Mouse (Mus musculus): Measurements from ENCODE around the gene Col15a1.

Col15a1 gene

GRCm38 (mm10) chr4:47273795-47274194 lies 65.8 kb downstream of the Col15a1 start:
- DNase-seq: no peak

GRCm38 (mm10) chr4:47274911-47275310 lies 67.0 kb downstream of the Col15a1 start:
- no peak for DNase-seq

- no peak for DNase-seq
Measured at GRCm38 (mm10) chr4:47278397-47278796, 70.4 kb downstream of the Col15a1 start.

GRCm38 (mm10) chr4:47279085-47279707 lies 71.2 kb downstream of the Col15a1 start:
- DNase-seq: no peak

GRCm38 (mm10) chr4:47280126-47280525 lies 72.2 kb downstream of the Col15a1 start:
- no peak for DNase-seq

- DNase-seq: no peak
Measured at GRCm38 (mm10) chr4:47281920-47282682, 74.1 kb downstream of the Col15a1 start.

GRCm38 (mm10) chr4:47284311-47284710 lies 76.3 kb downstream of the Col15a1 start:
- no peak for DNase-seq

GRCm38 (mm10) chr4:47284874-47285273 lies 76.9 kb downstream of the Col15a1 start:
- DNase-seq: no peak

GRCm38 (mm10) chr4:47286599-47287147 lies 78.7 kb downstream of the Col15a1 start:
- DNase-seq: no peak

- no peak for DNase-seq
Measured at GRCm38 (mm10) chr4:47287468-47287867, 79.5 kb downstream of the Col15a1 start.

GRCm38 (mm10) chr4:47288306-47288705 lies 80.3 kb downstream of the Col15a1 start:
- DNase-seq: no peak

GRCm38 (mm10) chr4:47289526-47289925 lies 81.6 kb downstream of the Col15a1 start:
- DNase-seq: no peak

- DNase-seq: no peak
Measured at GRCm38 (mm10) chr4:47290448-47290847, 82.5 kb downstream of the Col15a1 start.

GRCm38 (mm10) chr4:47291013-47291412 lies 83.1 kb downstream of the Col15a1 start:
- DNase-seq: no peak

- DNase-seq: no peak
Measured at GRCm38 (mm10) chr4:47292956-47293355, 85.0 kb downstream of the Col15a1 start.

- DNase-seq: peak in 1 of 2 experiments; percentile 32
Measured at GRCm38 (mm10) chr4:47293771-47294543, 86.0 kb downstream of the Col15a1 start.

GRCm38 (mm10) chr4:47294544-47295070 lies 86.6 kb downstream of the Col15a1 start:
- no peak for DNase-seq

GRCm38 (mm10) chr4:47295547-47295946 lies 87.6 kb downstream of the Col15a1 start:
- no peak for DNase-seq

- no peak for DNase-seq
Measured at GRCm38 (mm10) chr4:47300701-47301100, 92.7 kb downstream of the Col15a1 start.

- DNase-seq: no peak
Measured at GRCm38 (mm10) chr4:47302610-47303009, 94.6 kb downstream of the Col15a1 start.

GRCm38 (mm10) chr4:47303340-47303998 lies 95.5 kb downstream of the Col15a1 start:
- DNase-seq: no peak

GRCm38 (mm10) chr4:47309886-47310625 lies 102.1 kb downstream of the Col15a1 start:
- no peak for DNase-seq
